Mouse (Mus musculus) heart, postnatal 36 days (tissue): ENCODE data around the gene Bri3. TPM values are rescaled to one million over a fixed set of nuclear protein-coding genes. Genes with fewer than 3 reads are reported as not detected.

Experiments
- DNase-seq, 2 experiments: peaks; one replicate each; pipeline ENCODE4 v3.0.0; 2021 to 2022
- intact Hi-C: fragments of 180-260 bp; cut with DNase I; formaldehyde crosslinking; loops from one replicate; pipeline ENCODE4 v1.15.1; 2025
- total RNA-seq, 2 experiments: library from RNA; stranded (reverse); gene quantifications; 2 replicates each; pipeline ENCODE4 v1.2.3; 2021

The Bri3 gene
- total RNA-seq, 2 experiments from 2014 or later, result 129 to 137 TPM

- intact Hi-C loops, result loop anchor here (1.0 to 2.0 kb wide), 2 partner anchors 339 to 346 kb away; no protein-coding TSS in a partner anchor
Measured at GRCm38 (mm10) chr5:144387851-144388250, 143.6 kb downstream of the Bri3 start.

GRCm38 (mm10) chr5:144394142-144394541 is 149.9 kb downstream of the Bri3 start:
- no peak for DNase-seq
- intact Hi-C loops, result no loop called here

More at GRCm38 (mm10) chr5:144387851-144388250, 143.6 kb downstream of the Bri3 start:
- DNase-seq, result peak; percentile 37 to 42

DNA sequence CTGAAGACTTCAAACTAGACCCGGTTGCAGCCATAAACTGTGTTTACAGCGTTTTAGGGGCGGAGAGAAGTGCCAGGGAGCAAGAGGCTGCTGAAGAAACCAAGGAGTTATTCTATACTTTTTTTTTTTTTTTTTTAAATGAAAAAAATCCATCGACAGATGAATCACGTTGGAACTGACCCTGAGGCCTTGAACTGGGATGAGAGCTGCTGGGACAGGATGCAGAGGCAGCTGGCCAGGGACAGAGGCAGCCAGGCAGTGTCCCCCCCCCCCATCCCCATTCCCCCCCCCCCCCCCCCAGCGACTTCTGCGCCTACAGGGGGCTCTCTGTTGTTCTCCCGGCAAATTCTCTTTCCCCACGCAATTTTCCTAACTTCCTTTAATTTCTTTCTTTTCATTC is 153.3 kb downstream of the Bri3 start:
- intact Hi-C loops, result no loop called here
- DNase-seq, result no peak

DNA sequence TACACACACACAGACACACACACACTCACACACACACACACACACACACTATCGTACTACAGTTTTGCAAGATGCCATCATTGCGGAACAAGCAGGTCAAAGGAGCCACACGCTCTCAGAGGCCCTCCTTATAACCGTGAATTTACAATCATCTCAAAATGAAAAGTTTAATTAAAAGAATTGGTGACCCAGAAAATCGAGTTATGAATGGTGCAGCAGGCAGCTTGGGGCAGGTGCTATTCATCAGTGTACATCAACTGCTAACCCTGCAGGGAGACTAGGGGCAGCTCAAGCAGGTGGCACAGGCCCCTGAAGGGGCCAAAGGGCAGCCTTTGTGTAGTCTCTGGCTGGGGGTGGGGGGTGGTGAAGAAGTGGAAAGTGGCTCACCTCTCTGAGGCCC is 156.6 kb downstream of the Bri3 start:
- no peak for DNase-seq
- intact Hi-C loops, result no loop called here

GRCm38 (mm10) chr5:144406256-144406655 is 162.0 kb downstream of the Bri3 start:
- intact Hi-C loops, result no loop called here
- no peak for DNase-seq

DNA sequence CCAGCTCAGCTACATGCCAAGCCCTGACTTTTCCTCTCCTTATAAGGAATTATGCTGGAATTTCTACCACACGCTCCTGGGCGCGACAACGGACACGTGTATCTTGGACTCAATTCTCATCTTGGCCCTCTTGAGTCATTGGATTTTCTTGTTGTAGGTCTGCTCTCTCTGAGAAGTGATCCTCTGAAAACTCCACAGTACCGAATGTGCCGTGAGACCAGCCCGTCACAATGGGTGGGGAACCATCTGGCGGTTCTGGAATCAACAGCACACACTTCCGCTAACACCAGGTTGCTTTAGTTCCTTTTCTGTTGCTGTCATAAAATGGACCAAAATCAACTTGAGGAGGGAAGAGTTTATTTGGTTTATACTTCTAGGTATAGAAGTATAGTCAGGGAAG is 166.4 kb downstream of the Bri3 start:
- intact Hi-C loops, result no loop called here

GRCm38 (mm10) chr5:144411702-144412101 is 167.5 kb downstream of the Bri3 start:
- DNase-seq, result no peak
- intact Hi-C loops, result no loop called here

More for the DNA sequence above, 166.4 kb downstream of the Bri3 start:
- DNase-seq, result no peak

- intact Hi-C loops, result no loop called here
- no peak for DNase-seq
Measured at GRCm38 (mm10) chr5:144412781-144413180, 168.5 kb downstream of the Bri3 start.

DNA sequence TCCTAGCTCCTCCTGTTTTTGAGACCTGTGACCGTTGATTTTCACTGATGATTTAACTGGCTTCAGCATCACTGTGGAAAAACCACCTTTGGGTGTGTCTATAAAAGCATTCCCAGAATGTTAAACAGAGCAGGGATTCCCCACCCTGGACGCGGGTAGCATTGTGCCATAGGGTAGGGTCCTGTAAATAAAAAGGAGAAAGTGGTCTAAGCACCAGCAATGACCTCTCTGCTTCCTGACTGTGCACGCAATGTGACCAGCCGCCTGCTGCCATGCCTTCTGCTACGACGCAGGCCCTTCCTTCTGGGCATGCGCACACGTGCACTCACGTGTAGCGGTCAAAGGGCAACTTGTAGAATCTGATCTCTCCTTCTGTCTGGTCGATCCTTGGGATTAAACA is 174.2 kb downstream of the Bri3 start:
- no peak for DNase-seq
- intact Hi-C loops, result no loop called here

- DNase-seq, result no peak
- intact Hi-C loops, result no loop called here
Measured at GRCm38 (mm10) chr5:144420001-144420400, 175.8 kb downstream of the Bri3 start.

- intact Hi-C loops, result no loop called here
- DNase-seq, result no peak
Measured at GRCm38 (mm10) chr5:144426697-144427096, 182.5 kb downstream of the Bri3 start.

- intact Hi-C loops, result no loop called here
- no peak for DNase-seq
Measured at GRCm38 (mm10) chr5:144427861-144428260, 183.6 kb downstream of the Bri3 start.

GRCm38 (mm10) chr5:144431481-144431880 is 187.2 kb downstream of the Bri3 start:
- no peak for DNase-seq
- intact Hi-C loops, result no loop called here

- DNase-seq, result no peak
- intact Hi-C loops, result no loop called here
Measured at GRCm38 (mm10) chr5:144439286-144440040, 195.2 kb downstream of the Bri3 start.

DNA sequence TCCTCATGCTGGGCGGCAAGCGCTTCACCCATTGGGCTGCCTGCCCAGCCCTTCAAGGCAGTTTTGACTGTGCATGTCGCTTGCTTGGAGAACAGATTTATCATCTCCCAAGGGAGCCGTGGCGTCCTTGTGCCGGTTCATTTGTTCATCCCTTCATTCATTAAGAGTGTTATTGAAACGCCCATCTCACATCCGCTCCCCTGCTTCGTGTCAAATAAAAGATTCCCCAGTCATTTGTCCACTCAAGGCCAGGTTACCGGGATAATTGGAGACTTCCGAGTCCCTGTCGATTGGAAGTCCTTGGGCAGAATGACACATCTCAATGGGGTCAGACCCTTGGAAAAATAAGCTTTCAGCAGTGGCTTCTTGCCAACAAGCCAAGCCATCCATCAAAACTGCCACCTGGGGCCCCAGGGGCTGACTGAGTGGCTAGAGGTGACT is 197.6 kb downstream of the Bri3 start:
- intact Hi-C loops, result no loop called here
- DNase-seq, result no peak

DNA sequence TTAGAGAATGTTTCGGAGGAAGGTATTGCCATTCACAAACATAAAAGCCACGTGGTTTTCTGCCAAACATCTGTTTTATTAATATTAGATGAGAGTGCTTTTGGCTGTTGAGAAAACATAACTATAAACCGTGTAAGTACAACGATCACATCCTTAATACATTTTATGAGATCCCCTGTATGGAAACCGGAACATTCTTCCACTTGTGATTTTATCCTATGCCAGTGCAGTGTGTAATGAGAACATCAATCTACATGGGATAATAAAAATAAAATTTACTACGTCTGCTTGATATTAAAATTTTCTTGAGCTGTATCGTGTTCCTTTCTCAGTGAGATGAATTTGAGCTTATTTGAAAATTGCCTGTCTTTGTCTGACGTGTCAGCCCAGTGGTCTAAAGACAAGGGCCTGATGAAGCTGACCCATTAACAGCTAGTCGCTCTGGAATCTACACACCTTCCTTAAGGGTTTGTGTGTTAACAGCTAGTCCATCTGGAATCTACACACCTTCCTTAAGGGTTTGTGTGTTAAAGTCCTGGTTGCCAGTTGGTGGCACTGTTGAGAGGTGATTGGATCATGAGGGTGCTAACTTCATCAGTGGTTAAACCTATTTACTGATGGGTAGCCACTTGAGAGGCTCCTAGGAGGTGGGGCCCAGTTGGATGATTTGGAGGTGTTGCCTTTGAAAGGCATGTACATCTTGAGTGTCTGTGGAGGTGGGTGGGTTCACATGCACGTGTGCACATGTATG is 202.4 kb downstream of the Bri3 start:
- intact Hi-C loops, result no loop called here
- no peak for DNase-seq

DNA sequence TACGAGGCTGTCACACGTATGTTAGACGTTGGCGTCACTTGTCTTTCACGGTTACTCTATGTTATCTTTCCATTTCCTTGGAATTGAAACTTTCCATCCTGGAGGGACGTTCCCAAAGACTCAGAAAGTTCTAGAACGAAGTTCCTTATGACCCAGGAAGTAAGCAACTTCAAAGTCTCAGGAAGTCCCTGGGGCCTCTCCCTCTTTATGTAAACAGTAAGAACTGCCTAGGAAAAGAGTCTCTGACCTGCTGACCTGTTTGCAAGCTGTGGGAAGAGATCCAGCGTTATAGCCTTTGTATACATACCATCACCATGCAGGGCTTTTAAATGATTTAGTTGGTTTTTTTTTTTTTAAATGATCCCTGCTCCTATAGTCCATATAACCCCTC is 203.0 kb downstream of the Bri3 start:
- no peak for DNase-seq
- intact Hi-C loops, result no loop called here

GRCm38 (mm10) chr5:144447975-144448374 is 203.7 kb downstream of the Bri3 start:
- no peak for DNase-seq
- intact Hi-C loops, result no loop called here

DNA sequence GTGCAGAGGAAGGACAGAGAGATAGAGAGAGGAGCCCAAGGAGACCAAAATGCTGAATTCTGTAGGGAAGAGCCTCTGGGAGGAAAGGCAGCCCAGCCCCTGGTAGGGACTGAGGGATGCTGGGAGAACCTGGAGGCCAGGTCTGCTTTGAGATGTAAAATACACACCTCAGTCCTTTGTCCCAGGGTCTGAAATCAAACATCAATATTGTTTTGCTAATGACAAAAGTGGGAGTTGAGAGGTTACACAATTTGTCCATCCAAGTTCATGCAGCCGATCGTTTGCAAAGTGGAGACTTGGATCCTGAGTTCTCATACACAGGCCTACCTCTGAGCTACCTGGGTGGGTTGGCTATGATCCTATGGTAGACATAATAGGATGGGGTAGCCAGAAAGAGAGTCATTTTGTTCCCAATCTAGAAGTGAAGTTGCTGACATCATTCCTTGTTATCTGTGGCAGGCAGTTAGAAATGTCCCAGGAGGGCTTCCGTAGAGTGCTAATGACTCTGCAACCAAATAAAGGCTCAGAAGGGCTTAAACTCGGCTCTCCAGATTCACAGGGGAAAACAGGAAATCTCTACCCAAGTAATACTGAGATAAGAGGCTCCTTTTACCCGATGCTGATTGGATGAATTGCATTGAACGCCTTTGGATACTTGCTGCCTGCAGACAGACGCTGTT is 208.7 kb downstream of the Bri3 start:
- no peak for DNase-seq
- intact Hi-C loops, result no loop called here

GRCm38 (mm10) chr5:144457623-144458287 is 213.5 kb downstream of the Bri3 start:
- intact Hi-C loops, result no loop called here
- DNase-seq, result no peak

DNA sequence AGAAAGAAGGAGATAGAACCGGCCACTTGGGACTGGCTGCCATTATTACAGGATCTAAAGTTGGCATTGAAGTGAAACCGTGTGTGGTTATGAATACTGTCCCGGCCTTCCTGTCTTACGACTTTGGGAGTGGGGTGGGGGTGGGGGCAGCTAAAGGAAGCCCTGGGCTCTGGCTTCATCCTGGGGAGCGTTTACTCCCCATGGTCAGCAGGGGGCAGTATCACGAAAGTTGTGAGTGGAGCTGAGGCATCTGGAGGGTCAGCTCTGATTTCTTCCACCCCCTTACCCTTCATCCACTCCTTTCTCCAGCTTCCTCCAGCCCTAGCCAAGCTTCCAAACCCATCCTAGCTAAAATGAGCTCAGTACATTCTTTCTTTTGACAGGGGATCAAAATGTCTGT is 222.8 kb downstream of the Bri3 start:
- intact Hi-C loops, result loop anchor here (5.0 kb wide), 1 partner anchor 270 kb away; no protein-coding TSS in a partner anchor
- no peak for DNase-seq
